Mouse (Mus musculus): Measurements from ENCODE around the gene Gm49425. TPM values are rescaled to one million over a fixed set of nuclear protein-coding genes. Genes with fewer than 3 reads are reported as not detected.

The Gm49425 gene
- total RNA-seq, 2 experiments from 2014 or later = not detected

- no peak for DNase-seq (ENCODE audit: low spot score)
- intact Hi-C loops (cut with DNase I) = no loop called here
Observed at GRCm38 (mm10) chr15:101493713-101494112, 23.3 kb downstream of the Gm49425 start.

DNA sequence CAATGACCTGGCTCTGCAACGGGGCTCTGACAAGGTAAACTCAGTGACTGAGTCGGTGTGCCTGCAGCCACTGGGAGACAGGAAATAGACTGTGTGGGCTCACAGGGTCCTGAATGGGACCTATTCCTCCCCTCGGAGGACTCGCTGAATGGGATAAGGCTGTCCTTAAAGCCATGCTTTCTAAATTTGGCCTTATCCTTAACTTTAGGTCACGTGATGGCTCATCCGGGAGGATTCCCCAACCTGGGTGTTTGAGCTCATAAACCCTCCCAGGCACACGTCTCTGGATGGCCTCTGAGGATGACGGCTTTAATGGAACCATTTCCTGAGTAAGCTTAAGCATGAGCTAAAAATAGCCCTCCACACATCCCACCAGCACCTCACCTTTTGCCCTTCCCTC, 24.3 kb downstream of the Gm49425 start:
- no peak for DNase-seq (ENCODE audit: low spot score)
- intact Hi-C loops (cut with DNase I) = no loop called here

DNA sequence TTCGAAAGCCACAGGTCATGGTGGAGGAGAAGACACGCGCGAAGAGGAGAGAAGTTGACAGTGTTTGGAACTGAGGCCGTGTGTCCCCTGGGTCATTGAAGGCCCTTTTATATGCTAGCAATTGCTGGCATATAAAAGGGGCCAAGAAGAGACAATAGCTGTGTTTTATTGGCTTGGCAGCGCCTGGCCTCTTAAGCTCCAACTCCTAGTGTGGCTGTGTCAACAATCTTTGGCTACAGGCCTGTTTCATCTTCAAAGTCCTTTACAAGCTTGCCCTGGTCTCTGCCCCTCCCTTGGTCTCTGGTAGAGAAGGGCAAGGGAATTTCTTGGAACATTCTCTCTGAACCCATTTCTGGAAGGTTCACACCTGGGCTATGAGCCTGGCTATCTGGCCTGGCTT, 25.6 kb downstream of the Gm49425 start, which contains the start of gene Krt83:
TSS of gene Krt83 (minus strand) at position 82 of the 400 bp plus-strand sequence.
- DNase-seq (ENCODE audit: low spot score) = no peak
- intact Hi-C loops (cut with DNase I) = no loop called here

DNA sequence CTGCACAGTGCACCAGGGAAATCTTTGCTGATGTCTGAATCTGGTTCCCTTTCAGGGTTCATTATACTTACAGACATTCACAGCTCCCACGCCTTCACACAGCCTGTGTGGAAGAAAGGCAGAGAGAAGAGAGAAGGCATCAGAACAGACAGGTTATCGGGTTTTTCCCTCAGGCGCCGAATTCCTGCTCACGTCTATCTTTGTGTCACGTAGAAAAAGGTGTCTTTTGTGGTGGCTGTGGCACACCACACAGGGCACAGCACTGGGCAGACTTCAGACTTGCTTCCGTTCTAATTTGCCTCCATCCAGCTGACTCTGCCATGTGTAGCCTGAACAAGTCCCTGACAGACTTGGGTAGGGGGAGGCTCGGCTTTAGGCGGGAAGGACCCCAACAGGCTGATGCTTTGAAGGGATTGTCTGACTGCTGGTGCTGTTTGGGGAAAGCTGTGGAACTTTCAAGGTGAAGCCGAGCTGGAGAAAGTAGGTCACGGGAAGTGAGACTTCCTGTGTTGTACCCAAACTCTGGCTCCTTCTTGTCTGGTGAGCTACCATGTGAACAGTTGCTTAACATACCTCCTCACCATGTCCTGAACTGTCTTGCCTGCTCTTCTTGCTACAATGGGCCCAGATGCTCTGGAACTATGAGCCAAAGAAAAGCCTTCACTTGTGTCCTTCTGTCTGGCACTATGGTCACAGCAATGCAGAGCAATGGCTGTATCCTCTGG, 31.0 kb downstream of the Gm49425 start:
- DNase-seq (ENCODE audit: low spot score) = no peak
- intact Hi-C loops (cut with DNase I) = no loop called here

DNA sequence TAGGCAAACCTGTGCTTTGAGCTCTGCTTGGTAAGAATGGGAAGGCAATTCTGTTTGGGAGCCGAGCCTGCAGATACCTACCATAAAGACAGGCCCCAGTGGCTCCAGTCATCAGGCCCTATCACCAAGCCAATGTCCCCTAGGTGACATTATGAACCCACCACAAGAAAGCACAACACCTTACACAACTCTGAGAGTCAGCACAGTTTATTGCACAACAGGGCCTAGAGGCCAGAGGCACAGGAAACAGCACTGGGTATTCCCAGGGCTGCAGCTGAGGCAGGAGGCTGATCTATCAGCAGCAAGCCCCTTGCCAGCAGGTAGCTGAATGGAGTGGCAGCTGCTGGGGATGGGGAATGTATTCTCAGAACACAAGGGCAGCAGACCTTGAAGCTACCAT, 32.1 kb downstream of the Gm49425 start:
- no peak for DNase-seq (ENCODE audit: low spot score)
- intact Hi-C loops (cut with DNase I) = no loop called here

DNA sequence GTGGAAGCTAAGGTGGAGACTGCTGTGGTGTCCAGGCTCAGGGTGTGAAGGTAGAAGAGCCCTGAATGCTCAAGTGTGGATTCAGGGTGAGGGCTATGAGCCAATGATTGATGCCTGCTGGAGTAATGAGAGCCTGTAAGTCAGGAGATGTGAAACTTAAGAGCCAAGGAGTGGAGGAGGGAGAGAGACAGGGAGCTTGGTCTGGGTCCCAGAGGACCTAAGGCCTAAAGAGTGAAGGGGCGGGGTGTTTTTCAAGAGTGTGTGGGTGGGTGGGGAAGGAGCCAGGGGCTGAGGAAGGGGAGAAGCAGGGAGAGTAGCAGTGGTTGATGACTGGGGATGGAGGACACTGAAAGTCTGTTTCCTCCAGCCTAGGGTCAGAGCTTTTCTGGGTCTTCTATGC, 33.4 kb downstream of the Gm49425 start:
- intact Hi-C loops (cut with DNase I) = no loop called here
- DNase-seq (ENCODE audit: low spot score) = no peak

DNA sequence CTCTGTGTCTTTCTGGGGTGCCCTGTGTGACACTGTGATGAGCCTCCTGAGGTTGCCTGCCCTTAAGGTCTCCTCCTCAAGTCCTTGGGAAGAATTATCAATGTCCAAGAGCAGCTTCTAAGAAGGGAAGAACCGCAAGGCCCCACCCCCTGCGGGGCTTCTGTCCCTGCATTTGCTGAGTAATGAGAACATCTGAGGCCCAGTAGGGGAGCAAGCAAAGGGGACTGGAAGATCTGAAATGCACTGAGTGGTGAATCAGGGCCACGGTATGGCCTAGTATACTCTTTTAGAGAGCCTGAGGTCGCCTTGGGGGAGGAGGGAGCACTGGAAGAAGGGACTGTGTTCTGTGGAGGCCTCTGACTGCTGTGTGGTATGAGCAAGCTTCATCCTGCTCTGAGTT, 35.0 kb downstream of the Gm49425 start:
- intact Hi-C loops (cut with DNase I) = no loop called here
- no peak for DNase-seq (ENCODE audit: low spot score)

GRCm38 (mm10) chr15:101479666-101480060, 37.4 kb downstream of the Gm49425 start:
- DNase-seq (ENCODE audit: low spot score) = no peak

GRCm38 (mm10) chr15:101479007-101479665, 37.9 kb downstream of the Gm49425 start:
- intact Hi-C loops (cut with DNase I) = no loop called here
- no peak for DNase-seq (ENCODE audit: low spot score)

More at GRCm38 (mm10) chr15:101479666-101480060, 37.4 kb downstream of the Gm49425 start:
- intact Hi-C loops (cut with DNase I) = no loop called here

DNA sequence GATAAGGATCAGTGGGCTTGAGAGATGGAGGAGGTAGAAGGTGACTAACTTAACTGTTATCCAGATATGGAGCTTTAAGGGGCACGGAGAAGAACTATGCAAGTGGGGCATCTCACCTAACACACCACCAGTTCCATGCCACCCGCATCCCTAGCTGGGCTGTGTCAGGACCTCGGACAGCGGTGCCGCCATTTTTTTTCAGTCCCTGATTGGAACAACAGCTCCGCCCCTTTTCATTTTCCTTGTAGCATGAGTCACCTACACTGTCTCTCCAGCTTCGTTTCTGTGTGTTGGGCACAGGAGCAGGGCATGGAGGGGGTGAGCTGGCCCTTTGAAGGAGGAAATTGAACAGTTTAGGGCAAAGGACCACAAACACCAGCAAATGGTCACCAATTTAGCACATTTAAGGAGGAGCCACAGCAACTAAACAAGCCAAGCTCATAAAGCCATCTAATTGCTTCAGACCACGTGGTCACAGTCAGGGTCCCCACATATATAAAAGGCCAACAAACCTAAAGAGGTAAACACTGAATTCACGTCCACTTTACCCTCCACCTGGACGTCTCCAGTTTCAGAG, 44.0 kb downstream of the Gm49425 start, which contains the start of gene Krt86:
TSS of gene Krt86 (plus strand) at position 527 of the 577 bp plus-strand sequence.
- DNase-seq (ENCODE audit: low spot score) = no peak
- intact Hi-C loops (cut with DNase I) = no loop called here

GRCm38 (mm10) chr15:101469093-101469492, 48.0 kb downstream of the Gm49425 start:
- no peak for DNase-seq (ENCODE audit: low spot score)
- intact Hi-C loops (cut with DNase I) = no loop called here

Small RNA genes lying within 50 kb of the gene (microRNA-seq; reads per million reads assigned to microRNA genes)
- gene Gm44393 = not detected

Other genes with a start within 250 kb of the Gm49425 start
- gene Atg101, start 233.0 kb downstream of the Gm49425 start, total RNA-seq (2021) = 10 to 100 TPM; 21.5 to 25.0 TPM
- gene 6030408B16Rik, start 224.0 kb downstream of the Gm49425 start, total RNA-seq (2021) = 1 to 10 TPM; 1.3 to 1.5 TPM
- gene Krt80, start 147.1 kb downstream of the Gm49425 start, total RNA-seq (2021) = 1 to 10 TPM; 2.0 to 2.2 TPM
- 1 to 10 TPM; 4.2 to 5.9 TPM for gene Krt7, start 106.2 kb downstream of the Gm49425 start, total RNA-seq (2021)
- not detected for gene Krt87, start 78.5 kb downstream of the Gm49425 start, total RNA-seq (2021)
- gene Krt88, start 69.5 kb downstream of the Gm49425 start, total RNA-seq (2021) = not detected
- gene Krt81, start 53.5 kb downstream of the Gm49425 start, total RNA-seq (2021) = not detected
- not detected for gene Krt86, start 43.8 kb downstream of the Gm49425 start, total RNA-seq (2021)
- not detected for gene Krt83, start 25.7 kb downstream of the Gm49425 start, total RNA-seq (2021)
- not detected for gene Krt84, start 15.6 kb upstream of the Gm49425 start, total RNA-seq (2021)
- not detected for gene Krt82, start 33.4 kb upstream of the Gm49425 start, total RNA-seq (2021)
- not detected for gene Krt90, start 45.7 kb upstream of the Gm49425 start, total RNA-seq (2021)
- not detected for gene Krt75, start 56.6 kb upstream of the Gm49425 start, total RNA-seq (2021)
- not detected for gene Gm5414, start 110.9 kb upstream of the Gm49425 start, total RNA-seq (2021)
- not detected for gene Gm5478, start 130.1 kb upstream of the Gm49425 start, total RNA-seq (2021)
- gene Krt6b, start 163.0 kb upstream of the Gm49425 start, total RNA-seq (2021) = not detected
- gene Krt6a, start 177.0 kb upstream of the Gm49425 start, total RNA-seq (2021) = not detected
- gene Krt5, start 195.6 kb upstream of the Gm49425 start, total RNA-seq (2021) = not detected
- gene Krt71, start 225.8 kb upstream of the Gm49425 start, total RNA-seq (2021) = not detected